Mouse (Mus musculus) forebrain, postnatal 0 days (tissue): ENCODE measurements at regions not wholly inside any gene's neighbourhood (a gene's known extent, or its start where the extent isn't known, plus 50 kb on each side); places are given as distances from the start of the nearest gene placed in this dataset.

Experiments
- ATAC-seq: fragments of 200-750 bp; cut with Nextera tagmentation; 2 replicates; pipeline ENCODE4 v1.8.0; 2017; ENCODE audit warnings: mild to moderate bottlenecking, moderate library complexity
- DNase-seq: peaks from one replicate; pipeline ENCODE4 v3.0.0-alpha.2; 2015
- H3K27ac ChIP-seq: fragments of 300-500 bp; sonication (generic); 2 replicates; pipeline ENCODE4 v1.5.1; 2014; ENCODE audit warnings: low read depth, mild to moderate bottlenecking, antibody characterized with exemption, low read length, moderate library complexity, mixed read lengths
- H3K27me3 ChIP-seq: fragments of 300-500 bp; sonication (generic); 2 replicates; pipeline ENCODE4 v1.6.1; 2014; ENCODE audit warnings: mild to moderate bottlenecking, low read length, mixed read lengths; ENCODE audit not compliant: insufficient read depth
- H3K36me3 ChIP-seq: fragments of 300-500 bp; sonication (generic); 2 replicates; pipeline ENCODE4 v1.6.1; 2014; ENCODE audit warnings: mild to moderate bottlenecking, moderate library complexity; ENCODE audit not compliant: insufficient read depth
- H3K4me1 ChIP-seq: fragments of 300-500 bp; sonication (generic); 2 replicates; pipeline ENCODE4 v1.6.1; 2014; ENCODE audit warnings: antibody characterized with exemption; ENCODE audit not compliant: insufficient read depth
- H3K4me2 ChIP-seq: fragments of 300-500 bp; sonication (generic); 2 replicates; pipeline ENCODE4 v1.6.1; 2014; ENCODE audit warnings: low read depth, mild to moderate bottlenecking, moderate library complexity
- H3K4me3 ChIP-seq: fragments of 300-500 bp; sonication (generic); 2 replicates; pipeline ENCODE4 v1.5.1; 2014; ENCODE audit warnings: low read depth, low read length, mixed read lengths
- H3K9ac ChIP-seq: fragments of 300-500 bp; sonication (generic); 2 replicates; pipeline ENCODE4 v1.6.1; 2014; ENCODE audit warnings: mild to moderate bottlenecking
- H3K9me3 ChIP-seq: fragments of 300-500 bp; sonication (generic); 2 replicates; pipeline ENCODE4 v1.6.1; 2016; ENCODE audit warnings: low read length
- CTCF ChIP-seq: sonication (generic); IDR thresholded peaks from 2 replicates; pipeline ENCODE4 v1.5.1; 2016; ENCODE audit warnings: antibody characterized with exemption, control low read depth, low read depth
- WGBS: fragments of 180-500 bp; shearing (Covaris S2); extraction: QIAGEN DNeasy Blood & Tissue Kit; methylation state at CpG from one replicate; pipeline ENCODE4 v1.1.7; 2014; 5-methylcytosine and 5-hydroxymethylcytosine counted together

GRCm38 (mm10) chr9:26247669-26248068 lies 485.9 kb upstream of the B3gat1 start:
- Histone ChIP-seq H3K27ac (0 out of 2 replicates have a peak overlapping the region, but pooled peaks have one; percentile 21), H3K36me3 (no peaks in the 10 kb centered on the region), H3K4me2 (no peak overlapping the region), H3K27me3 (no peaks in the 10 kb centered on the region), H3K4me3 (no peak overlapping the region), H3K4me1 (peaks cover 4% of the 10 kb centered on the region; the same call in 1 of the 2 replicates), H3K9me3 (no peaks in the 10 kb centered on the region), H3K9ac (no peak overlapping the region)
- no peak for TF ChIP-seq CTCF
- DNase-seq (peak; percentile 39), ATAC-seq (peak; percentile 48; the same call in 1 of the 2 replicates)
- 64% methylated on average over 3 of the region's 3 CpGs for WGBS

GRCm38 (mm10) chr9:26264867-26265725 lies 468.4 kb upstream of the B3gat1 start:
- DNase-seq (peak; percentile 24), ATAC-seq (no peak)
- no peak overlapping the region for H3K4me2 ChIP-seq
- no peaks in the 10 kb centered on the region for H3K4me1 ChIP-seq
- H3K27ac ChIP-seq, result no peak overlapping the region
- no peaks in the 10 kb centered on the region for H3K9me3 ChIP-seq
- no peak for TF ChIP-seq CTCF
- H3K4me3 ChIP-seq, result no peak overlapping the region
- H3K27me3 ChIP-seq, result no peaks in the 10 kb centered on the region
- H3K9ac ChIP-seq, result no peak overlapping the region
- H3K36me3 ChIP-seq, result no peaks in the 10 kb centered on the region
- WGBS, result 65% methylated on average over 3 of the region's 3 CpGs
